Mouse (Mus musculus): Measurements from ENCODE around the gene Prss53. TPM values are rescaled to one million over a fixed set of nuclear protein-coding genes. Genes with fewer than 3 reads are reported as not detected.

Gene Prss53
- 0.45 TPM for polyA plus RNA-seq (2021)

GRCm38 (mm10) chr7:127890798-127891197, at the start of gene Prss53:
TSS of gene Prss53 (minus strand) at chr7:127890970.
- ChIA-PET CTCF (no interaction called here), POLR2A (no interaction called here)
- no peak for TF ChIP-seq CTCF (IDR thresholded peaks at IDR 0.05)
- no peaks in the 10 kb centered on the region for H3K27me3 ChIP-seq
- DNase-seq (ENCODE audit: low read depth, low spot score), result no peak
- in situ Hi-C loops (cut with MboI; ENCODE audit: low pct_unique_long_range_greater_than_20kb), result no loop called here
- no peak for ATAC-seq

GRCm38 (mm10) chr7:127936216-127936884, 45.6 kb upstream of the Prss53 start:
- DNase-seq (ENCODE audit: low read depth, low spot score) (no peak), ATAC-seq (no peak)
- H3K27me3 ChIP-seq, result no peaks in the 10 kb centered on the region
- ChIA-PET POLR2A (interaction anchor here (0.6 to 6.3 kb wide), 4 partner anchors 19 to 128 kb away, joined by 3 to 21 read pairs (median 4); partner anchors contain the start of gene Kat8), CTCF (interaction anchor here (0.9 to 8.7 kb wide), 8 partner anchors 9 to 166 kb away, joined by 3 to 123 read pairs (median 3); partner anchors contain the start of gene Kat8)
- no peak for TF ChIP-seq CTCF (IDR thresholded peaks at IDR 0.05)
- in situ Hi-C loops (cut with MboI; ENCODE audit: low pct_unique_long_range_greater_than_20kb), result loop anchor here (5.0 kb wide), 1 partner anchor 159 kb away; the partner anchor contains the start of gene Setd1a

- no peak for TF ChIP-seq CTCF (IDR thresholded peaks at IDR 0.05)
- in situ Hi-C loops (cut with MboI; ENCODE audit: low pct_unique_long_range_greater_than_20kb), result loop anchor here (5.0 kb wide), 1 partner anchor 158 kb away; the partner anchor contains the start of gene Setd1a
- ChIA-PET CTCF (interaction anchor here (0.9 to 8.7 kb wide), 11 partner anchors 8 to 165 kb away, joined by 3 to 123 read pairs (median 3); partner anchors contain the start of gene Kat8), POLR2A (interaction anchor here (0.8 to 6.3 kb wide), 3 partner anchors 18 to 31 kb away, joined by 3 to 21 read pairs (median 4); partner anchors contain the start of gene Kat8)
- no peak for ATAC-seq
- H3K27me3 ChIP-seq, result no peaks in the 10 kb centered on the region
- no peak for DNase-seq (ENCODE audit: low read depth, low spot score)
Measured at GRCm38 (mm10) chr7:127935748-127936159, 45.0 kb upstream of the Prss53 start.

GRCm38 (mm10) chr7:127935028-127935722, 44.4 kb upstream of the Prss53 start:
- no peak for TF ChIP-seq CTCF (IDR thresholded peaks at IDR 0.05)
- ChIA-PET POLR2A (interaction anchor here (0.7 to 6.3 kb wide), 3 partner anchors 11 to 24 kb away, joined by 3 to 21 read pairs (median 3); partner anchors contain the start of gene Kat8), CTCF (interaction anchor here (0.6 to 8.7 kb wide), 14 partner anchors 8 to 164 kb away, joined by 3 to 123 read pairs (median 3); partner anchors contain the start of genes Gm21974, Kat8 and Vkorc1)
- in situ Hi-C loops (cut with MboI; ENCODE audit: low pct_unique_long_range_greater_than_20kb), result loop anchor here (5.0 kb wide), 1 partner anchor 158 kb away; the partner anchor contains the start of gene Setd1a
- ATAC-seq (peak; percentile 76), DNase-seq (ENCODE audit: low read depth, low spot score) (no peak)
- H3K27me3 ChIP-seq, result no peaks in the 10 kb centered on the region

GRCm38 (mm10) chr7:127934075-127934474, 43.3 kb upstream of the Prss53 start:
- ATAC-seq (no peak), DNase-seq (ENCODE audit: low read depth, low spot score) (no peak)
- ChIA-PET POLR2A (interaction anchor here (6.3 kb wide), 1 partner anchor 22 kb away, joined by 21 read pairs; the partner anchor contains the start of gene Kat8), CTCF (interaction anchor here (0.7 to 8.7 kb wide), 3 partner anchors 13 to 161 kb away, joined by 3 to 123 read pairs (median 3); partner anchors contain the start of genes Gm21974 and Vkorc1)
- in situ Hi-C loops (cut with MboI; ENCODE audit: low pct_unique_long_range_greater_than_20kb), result no loop called here
- TF ChIP-seq CTCF (IDR thresholded peaks at IDR 0.05), result no peak
- H3K27me3 ChIP-seq, result no peaks in the 10 kb centered on the region

GRCm38 (mm10) chr7:127932273-127933031, 41.7 kb upstream of the Prss53 start:
- H3K27me3 ChIP-seq, result no peaks in the 10 kb centered on the region
- ATAC-seq (peak; percentile 28), DNase-seq (ENCODE audit: low read depth, low spot score) (no peak)
- ChIA-PET POLR2A (interaction anchor here (0.6 to 6.3 kb wide), 4 partner anchors 10 to 91 kb away, joined by 3 to 21 read pairs (median 4); partner anchors contain the start of gene Kat8), CTCF (interaction anchor here (1.7 to 8.7 kb wide), 2 partner anchors 10 to 11 kb away, joined by 4 to 123 read pairs; no protein-coding TSS in a partner anchor)
- TF ChIP-seq CTCF (IDR thresholded peaks at IDR 0.05), result no peak
- in situ Hi-C loops (cut with MboI; ENCODE audit: low pct_unique_long_range_greater_than_20kb), result no loop called here

GRCm38 (mm10) chr7:127931351-127932135, 40.8 kb upstream of the Prss53 start:
- ATAC-seq (no peak), DNase-seq (ENCODE audit: low read depth, low spot score) (no peak)
- POLR2A ChIA-PET, result interaction anchor here (2.3 to 6.3 kb wide), 2 partner anchors 9 to 20 kb away, joined by 5 to 21 read pairs; partner anchors contain the start of gene Kat8
- in situ Hi-C loops (cut with MboI; ENCODE audit: low pct_unique_long_range_greater_than_20kb), result no loop called here
- CTCF ChIA-PET, result interaction anchor here (1.7 to 8.7 kb wide), 2 partner anchors 10 kb away, joined by 4 to 123 read pairs; no protein-coding TSS in a partner anchor
- no peaks in the 10 kb centered on the region for H3K27me3 ChIP-seq
- TF ChIP-seq CTCF (IDR thresholded peaks at IDR 0.05), result no peak

GRCm38 (mm10) chr7:127930636-127931035, 39.9 kb upstream of the Prss53 start:
- CTCF ChIA-PET, result interaction anchor here (8.7 kb wide), 1 partner anchor 9 kb away, joined by 123 read pairs; no protein-coding TSS in a partner anchor
- ATAC-seq (no peak), DNase-seq (ENCODE audit: low read depth, low spot score) (no peak)
- in situ Hi-C loops (cut with MboI; ENCODE audit: low pct_unique_long_range_greater_than_20kb), result no loop called here
- POLR2A ChIA-PET, result interaction anchor here (0.7 to 2.3 kb wide), 3 partner anchors 8 to 23 kb away, joined by 4 to 5 read pairs (median 5); no protein-coding TSS in a partner anchor
- no peaks in the 10 kb centered on the region for H3K27me3 ChIP-seq
- no peak for TF ChIP-seq CTCF (IDR thresholded peaks at IDR 0.05)

GRCm38 (mm10) chr7:127929923-127930322, 39.2 kb upstream of the Prss53 start, which contains the start of gene Prss8:
TSS of gene Prss8 (minus strand) at chr7:127930104.
- ATAC-seq, result no peak
- CTCF ChIA-PET, result interaction anchor here (1.8 to 8.7 kb wide), 2 partner anchors 8 to 11 kb away, joined by 6 to 123 read pairs; no protein-coding TSS in a partner anchor
- no peak for DNase-seq (ENCODE audit: low read depth, low spot score)
- POLR2A ChIA-PET, result no interaction called here
- in situ Hi-C loops (cut with MboI; ENCODE audit: low pct_unique_long_range_greater_than_20kb), result no loop called here
- no peak for TF ChIP-seq CTCF (IDR thresholded peaks at IDR 0.05)
- H3K27me3 ChIP-seq, result no peaks in the 10 kb centered on the region
